10 mouse cellular contexts compared by ENCODE assay signal in the genomic region with DNA sequence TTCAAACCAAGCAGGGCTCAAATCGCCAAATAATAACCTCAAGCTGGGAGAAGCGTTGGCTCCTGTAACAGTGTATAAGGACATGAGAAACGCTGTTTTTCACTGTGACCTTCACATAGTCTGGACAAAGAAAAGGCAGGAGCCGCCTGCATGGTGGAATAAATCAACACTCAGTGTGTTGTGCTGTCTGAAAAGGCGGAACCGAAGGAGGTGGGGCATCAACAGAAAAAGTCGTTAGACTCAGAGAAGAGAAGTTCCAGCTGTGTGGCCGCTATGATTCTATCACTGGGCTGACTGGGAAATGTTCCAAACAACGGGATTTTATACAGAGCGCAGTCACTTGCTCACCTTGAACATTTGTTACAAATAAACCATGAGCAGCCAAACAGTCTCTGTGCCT.
DNase-seq lines count a peak whose midpoint lies in the region; ATAC-seq lines count a peak whose summit lies in the region.
"Had no signal": no experiment of that assay in that cellular context is flagged by ENCODE, and none has a peak within 500 bp of the region (broad histone marks: within the 10 kb centered on the region; RNA-seq: fewer than 3 reads in every experiment).

No protein-coding gene starts in this region.

- no peak overlapping the region for H3K4me3 ChIP-seq in forebrain, embryonic 11.5 days (ENCODE audit: low read depth, low read length)
- no peak overlapping the region for H3K4me3 ChIP-seq in forebrain, embryonic 16.5 days (replicated peaks; ENCODE audit: low read length)
- peak overlapping the region; percentile 28 for H3K4me3 ChIP-seq in neural tube, embryonic 15.5 days (replicated peaks)
- H3K4me3 ChIP-seq: heart, embryonic 12.5 days had no signal

- no peak for DNase-seq in forebrain, embryonic 11.5 days (ENCODE audit: low spot score)
- peak; percentile 1 for DNase-seq in embryo, embryonic 9.5 days (ENCODE audit: extremely low spot score)
- peak; percentile 55 for DNase-seq in kidney, postnatal 10 days
- no peak for DNase-seq in cerebellum, adult 8-10 months
- no peak for DNase-seq in frontal cortex, postnatal 25 days (ENCODE audit: low spot score in 2 of 2)

- H3K27me3 ChIP-seq in forebrain, embryonic 11.5 days (ENCODE audit: control insufficient read depth, insufficient read depth, low read length) = no peaks in the 10 kb centered on the region
- no peaks in the 10 kb centered on the region for H3K27me3 ChIP-seq in forebrain, embryonic 16.5 days (replicated peaks; ENCODE audit: control insufficient read depth, insufficient read depth, low read length)
- H3K27me3 ChIP-seq in neural tube, embryonic 15.5 days (replicated peaks) = no peaks in the 10 kb centered on the region
- H3K27me3 ChIP-seq: heart, embryonic 12.5 days had no signal

- H3K4me1 ChIP-seq in forebrain, embryonic 11.5 days (replicated peaks; ENCODE audit: control insufficient read depth, insufficient read depth, low read length) = no peaks in the 10 kb centered on the region
- no peaks in the 10 kb centered on the region for H3K4me1 ChIP-seq in forebrain, embryonic 16.5 days (replicated peaks; ENCODE audit: control insufficient read depth, insufficient read depth, low read length)
- peaks cover 5% of the 10 kb centered on the region; the same call in 1 of the 2 replicates for H3K4me1 ChIP-seq in neural tube, embryonic 15.5 days
- H3K4me1 ChIP-seq: heart, embryonic 12.5 days had no signal

- no peaks in the 10 kb centered on the region for H3K36me3 ChIP-seq in forebrain, embryonic 11.5 days (ENCODE audit: control insufficient read depth, insufficient read depth, low read length)
- H3K36me3 ChIP-seq in forebrain, embryonic 16.5 days (ENCODE audit: control insufficient read depth, insufficient read depth) = no peaks in the 10 kb centered on the region
- no peaks in the 10 kb centered on the region for H3K36me3 ChIP-seq in neural tube, embryonic 15.5 days
- H3K36me3 ChIP-seq: heart, embryonic 12.5 days had no signal

- ATAC-seq in forebrain, embryonic 11.5 days (replicated peaks; ENCODE audit: low FRiP score) = 0 out of 2 replicates have a peak, but pooled peaks have one; percentile 42
- ATAC-seq in forebrain, embryonic 16.5 days = no peak
- ATAC-seq in neural tube, embryonic 15.5 days (ENCODE audit: low FRiP score) = peak; percentile 75; the same call in 1 of the 2 replicates
- no peak for ATAC-seq in erythroblast, adult 5-6 weeks (replicated peaks; ENCODE audit: low FRiP score, poor library complexity, severe bottlenecking)

- H3K9me3 ChIP-seq in forebrain, embryonic 11.5 days (ENCODE audit: control insufficient read depth, low read length) = no peaks in the 10 kb centered on the region
- H3K9me3 ChIP-seq in forebrain, embryonic 16.5 days (ENCODE audit: control insufficient read depth, low read length) = no peaks in the 10 kb centered on the region
- H3K9me3 ChIP-seq in neural tube, embryonic 15.5 days (replicated peaks) = no peaks in the 10 kb centered on the region
- H3K9me3 ChIP-seq: heart, embryonic 12.5 days had no signal

- H3K27ac ChIP-seq in forebrain, embryonic 11.5 days (ENCODE audit: low read depth, low read length) = no peak overlapping the region
- no peak overlapping the region for H3K27ac ChIP-seq in forebrain, embryonic 16.5 days (ENCODE audit: low read length)
- no peak overlapping the region for H3K27ac ChIP-seq in neural tube, embryonic 15.5 days (replicated peaks)
- H3K27ac ChIP-seq: macrophage had no signal

- WGBS in forebrain, embryonic 11.5 days = 60% methylated on average over 10 of the region's 10 CpGs
- WGBS in forebrain, embryonic 16.5 days = 45% methylated on average over 10 of the region's 10 CpGs
- 10% methylated on average over 10 of the region's 10 CpGs for WGBS in neural tube, embryonic 15.5 days

- H3K4me2 ChIP-seq in forebrain, embryonic 11.5 days (ENCODE audit: low read depth, low read length, severe bottlenecking) = no peak overlapping the region
- no peak overlapping the region for H3K4me2 ChIP-seq in forebrain, embryonic 16.5 days (ENCODE audit: low read length)
- H3K4me2 ChIP-seq in neural tube, embryonic 15.5 days = peak overlapping the region; percentile 52
- H3K4me2 ChIP-seq: heart, embryonic 12.5 days had no signal

- H3K9ac ChIP-seq in forebrain, embryonic 11.5 days (ENCODE audit: low read length) = no peak overlapping the region
- H3K9ac ChIP-seq in forebrain, embryonic 16.5 days (replicated peaks; ENCODE audit: low read depth, low read length) = no peak overlapping the region
- H3K9ac ChIP-seq in neural tube, embryonic 15.5 days (replicated peaks) = peak overlapping the region; percentile 38; the same call in 1 of the 2 replicates
- H3K9ac ChIP-seq: heart, embryonic 12.5 days had no signal

Comparison
In these comparisons a context has a peak if more than half of its experiments do, and no peak if none do; other contexts are left out.
1. ATAC-seq: peak in forebrain, embryonic 11.5 days (single experiment) and neural tube, embryonic 15.5 days (single experiment); none in forebrain, embryonic 16.5 days (single experiment) and erythroblast, adult 5-6 weeks (single experiment).
2. DNase-seq: peak in embryo, embryonic 9.5 days (single experiment) and kidney, postnatal 10 days (single experiment); none in forebrain, embryonic 11.5 days (single experiment), cerebellum, adult 8-10 months (single experiment) and frontal cortex, postnatal 25 days (0 of 2).